Mouse (Mus musculus) A20 (cell line): ENCODE data around the gene Bet1l.
"Not testable (repeated sequence)": the region's sequence is repeated elsewhere in the genome, so short reads cannot be mapped to it uniquely, and the experiment has no call there.

Experiments
- DNase-seq: peaks from one replicate; pipeline ENCODE4 v3.0.0-alpha.2; 2011; ENCODE audit warnings: low read depth, low spot score

The Bet1l gene

GRCm38 (mm10) chr7:140857550-140858505 lies at the start of gene Bet1l:
TSS of gene Bet1l (minus strand) at chr7:140857577.
- DNase-seq, result no peak

DNA sequence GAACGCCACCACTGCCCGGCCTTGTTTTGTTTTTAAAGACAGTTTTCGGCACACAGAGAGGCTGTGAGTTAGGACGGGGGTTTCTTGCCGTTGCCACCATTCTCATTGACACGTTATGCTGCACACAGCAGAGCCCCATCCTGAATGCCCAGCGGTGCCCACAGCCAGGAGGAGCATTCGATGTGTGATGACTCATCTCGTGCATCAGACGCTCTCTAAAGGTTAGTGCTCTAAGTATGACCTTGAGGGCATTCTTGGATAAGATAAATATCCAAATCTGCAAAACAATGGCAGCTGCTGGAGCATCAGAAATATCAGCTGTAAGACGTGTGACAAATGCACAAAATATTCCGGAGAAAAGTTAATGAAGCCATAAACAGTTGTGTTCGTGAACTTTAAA lies 49.8 kb upstream of the Bet1l start:
- DNase-seq, result no peak

DNA sequence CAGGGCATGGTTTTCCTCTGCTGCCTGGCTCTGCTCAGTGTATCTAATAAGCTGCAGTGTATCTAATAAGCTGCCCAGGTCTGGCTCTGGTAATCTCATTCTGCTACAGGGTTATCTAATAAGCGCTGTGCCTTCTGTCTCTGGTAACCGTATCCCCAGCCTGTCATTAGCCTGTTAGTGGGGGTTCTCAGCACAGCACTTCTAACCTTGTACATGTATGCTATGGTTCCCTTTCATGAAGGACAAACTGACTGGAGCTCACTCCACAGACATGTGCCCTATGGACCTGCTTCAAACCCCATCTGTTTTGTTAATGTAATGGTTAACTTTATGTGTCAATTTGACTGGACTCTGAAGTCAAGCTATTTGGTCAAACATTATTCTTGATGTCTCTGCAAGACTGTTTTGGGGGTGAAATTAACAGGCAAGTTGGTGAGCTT lies 48.3 kb upstream of the Bet1l start:
- DNase-seq, result no peak

- peak; percentile 75 for DNase-seq
Observed at GRCm38 (mm10) chr7:140903212-140903611, 45.8 kb upstream of the Bet1l start.

DNA sequence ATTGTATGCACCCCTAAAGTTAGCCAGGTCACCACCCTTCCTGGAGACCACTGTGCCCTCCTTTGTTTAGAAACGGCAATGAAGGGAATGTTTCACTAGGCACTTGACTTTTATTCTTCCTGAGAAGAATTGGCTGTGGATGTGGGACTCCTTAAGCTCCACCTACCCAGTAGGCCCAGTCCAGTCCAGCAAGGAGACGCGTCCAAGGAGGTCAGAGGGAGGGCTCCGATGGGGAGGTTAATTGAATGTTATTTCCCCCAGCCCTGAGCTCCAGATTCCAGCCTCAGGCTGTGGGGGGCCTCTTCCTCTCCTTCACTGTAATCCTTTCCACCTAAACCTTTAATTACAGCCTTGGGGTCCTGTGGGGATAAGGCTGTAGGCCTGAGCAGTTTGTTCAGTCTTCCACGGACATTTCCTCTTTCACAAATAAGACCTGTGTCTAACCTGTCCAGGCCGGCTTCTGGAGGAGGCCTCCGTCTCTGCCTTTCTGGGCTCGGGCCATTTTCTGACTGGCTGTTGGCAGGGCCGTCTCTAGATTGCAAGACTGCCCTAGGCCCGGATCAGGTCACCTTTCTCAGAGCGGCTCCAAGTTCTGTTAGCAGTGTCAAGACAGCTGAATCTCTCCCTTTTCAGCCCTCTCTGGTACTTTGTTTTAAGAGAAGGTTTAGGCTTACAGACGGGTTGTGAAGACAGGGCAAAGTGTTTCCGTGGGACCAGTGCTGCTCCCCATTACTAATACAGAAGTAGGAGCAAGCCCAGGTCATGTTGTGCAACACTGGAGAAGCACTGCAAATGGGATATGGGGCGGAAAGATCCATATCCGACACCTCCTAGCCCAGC lies 44.9 kb upstream of the Bet1l start:
- DNase-seq, result no peak

DNA sequence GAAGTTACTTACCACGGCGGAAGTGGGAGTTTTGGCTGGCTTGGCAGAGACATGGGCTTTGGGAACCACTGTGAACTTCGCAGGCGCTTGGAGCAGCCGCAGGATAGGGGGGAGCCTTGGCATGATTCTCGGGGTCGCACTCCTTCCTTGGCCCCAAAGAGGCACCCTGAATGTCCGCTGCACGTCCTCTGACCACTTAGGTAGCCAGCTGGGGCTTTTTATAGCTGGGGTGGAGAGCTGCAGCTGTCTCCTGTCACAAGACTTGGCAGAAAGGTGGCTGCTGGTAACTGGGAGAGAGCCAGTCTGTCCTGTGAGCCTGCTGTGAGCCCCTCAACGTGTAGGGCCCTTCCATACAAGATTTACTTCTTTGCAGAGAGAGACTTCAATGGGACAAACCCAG lies 42.8 kb upstream of the Bet1l start, which contains the start of gene Cox8b:
TSS of gene Cox8b (minus strand) at position 227 of the 400 bp plus-strand sequence.
- DNase-seq, result no peak

GRCm38 (mm10) chr7:140899121-140899520 lies 41.7 kb upstream of the Bet1l start:
- DNase-seq, result no peak

DNA sequence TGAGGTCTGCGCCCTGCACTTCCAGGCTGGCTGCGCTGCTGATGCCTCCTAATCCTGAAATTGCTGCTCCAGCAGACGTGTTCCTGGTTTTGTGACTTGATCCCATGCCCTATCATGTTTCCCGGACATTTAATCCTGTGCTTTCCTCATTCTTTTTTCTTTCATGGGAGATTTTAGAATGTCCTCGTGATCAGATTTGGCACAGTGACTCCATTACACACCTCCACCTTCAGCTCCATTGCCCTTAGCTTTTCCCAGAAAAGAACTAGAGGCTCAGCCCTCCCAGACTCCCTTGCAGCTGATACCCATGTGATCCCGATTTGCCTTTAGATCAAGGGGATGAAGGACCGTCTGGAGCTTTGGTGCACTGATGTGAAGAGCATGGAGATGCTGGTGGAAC lies 40.5 kb upstream of the Bet1l start:
- no peak for DNase-seq

GRCm38 (mm10) chr7:140894611-140895010 lies 37.2 kb upstream of the Bet1l start:
- no peak for DNase-seq

GRCm38 (mm10) chr7:140894031-140894430 lies 36.7 kb upstream of the Bet1l start:
- no peak for DNase-seq

DNA sequence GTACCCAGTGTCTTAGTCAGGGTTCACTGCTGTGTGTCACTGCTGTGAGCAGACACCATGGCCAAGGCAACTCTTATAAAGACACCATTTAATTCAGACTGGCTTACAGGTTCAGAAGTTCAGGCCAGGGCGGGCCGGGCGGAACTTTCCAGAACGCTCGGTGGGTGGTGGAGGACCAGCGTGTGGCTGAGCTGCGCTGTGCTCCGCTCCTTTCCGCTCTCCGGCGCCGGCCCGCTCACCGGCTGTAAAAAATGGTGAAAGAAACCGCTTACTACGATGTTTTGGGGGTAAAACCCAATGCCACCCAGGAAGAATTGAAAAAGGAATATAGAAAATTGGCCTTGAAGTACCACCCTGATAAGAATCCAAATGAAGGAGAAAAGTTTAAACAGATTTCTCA lies 33.3 kb upstream of the Bet1l start:
- DNase-seq, result not testable (repeated sequence)

DNA sequence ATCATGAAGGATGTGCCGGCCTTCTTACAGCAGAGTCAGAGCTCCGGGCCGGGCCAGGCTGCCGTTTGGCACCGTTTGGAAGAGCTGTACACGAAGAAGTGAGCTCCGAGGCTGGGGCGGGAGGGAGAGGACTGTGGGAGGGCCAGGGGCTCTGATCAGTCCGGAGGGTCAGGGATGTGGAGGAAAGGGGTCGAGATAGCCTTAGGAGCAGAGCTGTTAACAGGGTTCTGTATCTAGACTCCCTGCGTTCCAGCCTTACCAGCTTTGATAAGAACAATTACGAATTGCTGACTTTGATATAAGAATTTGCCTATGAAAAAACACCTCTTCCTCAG lies 25.1 kb upstream of the Bet1l start:
- DNase-seq, result no peak

DNA sequence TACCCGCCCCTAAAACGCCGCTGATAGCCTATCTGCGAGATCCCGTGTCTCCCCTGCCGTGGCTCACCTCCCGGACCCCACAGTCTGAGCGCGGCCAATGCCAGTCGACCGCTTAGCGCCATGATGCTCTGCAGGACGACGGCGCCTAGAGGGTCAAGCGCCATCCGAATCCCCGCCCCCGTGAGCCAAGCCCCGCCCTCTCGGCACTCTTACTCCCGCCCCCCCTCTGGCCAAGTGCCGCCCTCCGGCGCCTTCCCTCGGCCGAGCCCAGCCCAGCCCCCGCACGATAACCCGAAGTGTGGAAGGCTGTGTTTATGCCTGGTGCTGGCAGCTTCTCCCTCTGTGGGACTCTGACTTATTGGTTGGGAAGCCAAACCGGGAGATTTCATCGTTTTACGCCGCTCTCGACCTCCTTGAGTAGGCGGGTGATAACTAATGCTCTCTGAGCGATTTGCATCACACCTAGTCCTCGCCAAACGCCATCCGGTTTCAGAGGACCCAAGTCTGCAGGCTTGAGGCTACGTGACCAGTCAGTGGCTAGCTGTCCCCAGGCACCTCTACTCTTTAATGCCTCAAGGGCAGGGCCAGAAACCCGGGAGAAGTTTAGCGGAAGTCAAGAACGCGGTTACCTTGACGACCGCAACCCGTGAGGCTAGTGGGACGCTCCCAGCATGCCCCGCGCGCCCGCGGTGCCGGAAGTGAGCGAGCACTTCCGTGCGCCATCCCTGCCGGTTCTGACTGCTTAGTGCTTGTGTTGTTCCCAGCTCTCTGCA lies 24.5 kb upstream of the Bet1l start, which contains the start of the genes Psmd13 and Sirt3:
TSS of gene Psmd13 (plus strand) at position 273 of the 773 bp plus-strand sequence.
TSS of gene Sirt3 (minus strand) at position 614 of the 773 bp plus-strand sequence.
- DNase-seq, result peak; percentile 95

DNA sequence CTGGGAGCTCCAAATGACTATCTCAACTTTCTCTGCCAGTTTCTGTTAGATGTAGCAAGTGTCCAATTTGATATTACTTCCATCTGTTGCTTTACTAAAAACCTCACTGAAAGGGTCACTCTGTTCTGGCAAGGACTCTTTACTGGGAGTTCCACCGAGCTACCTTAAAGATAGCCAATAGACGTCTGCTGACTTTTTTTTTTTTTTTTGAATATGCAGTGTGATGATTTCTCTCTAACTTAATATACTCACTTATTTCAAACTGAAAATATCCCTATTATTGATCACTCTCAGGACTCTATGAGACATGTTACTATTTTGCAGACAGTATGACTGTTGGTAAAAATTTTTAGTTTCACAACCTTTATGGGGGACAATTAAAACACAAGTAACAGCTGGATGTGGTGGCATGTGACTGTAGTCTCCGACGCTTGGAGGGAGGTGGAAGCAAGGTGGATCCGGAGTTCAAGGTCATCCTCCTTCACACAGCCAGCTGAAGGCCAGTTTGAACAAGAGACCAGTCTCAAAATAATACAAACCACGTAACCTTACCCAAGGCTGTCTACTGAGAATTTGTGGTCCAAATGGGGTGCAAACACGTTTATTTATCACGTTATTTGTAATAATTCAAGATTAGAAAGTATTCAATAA lies 23.6 kb upstream of the Bet1l start:
- DNase-seq, result peak; percentile 44

GRCm38 (mm10) chr7:140880419-140880818 lies 23.0 kb upstream of the Bet1l start:
- DNase-seq, result no peak

DNA sequence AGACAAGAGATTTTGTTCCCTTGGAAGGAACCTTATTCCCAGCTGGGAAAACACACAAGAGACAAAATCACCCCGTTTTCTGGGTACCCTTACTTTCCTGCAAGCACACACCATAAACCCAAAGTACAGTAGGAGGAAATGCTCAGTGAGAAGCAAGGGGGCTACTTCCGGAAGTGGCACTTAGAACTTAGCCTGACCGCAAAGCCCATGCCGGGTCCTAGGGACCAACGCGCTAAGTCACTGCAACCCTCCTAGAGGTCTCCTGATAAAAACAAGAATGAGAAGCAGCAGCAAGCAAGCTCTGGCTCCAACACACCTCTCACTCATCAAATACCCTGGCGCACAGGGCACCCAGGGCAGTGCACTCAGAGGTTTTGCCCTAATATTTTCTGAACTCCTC lies 22.0 kb upstream of the Bet1l start:
- no peak for DNase-seq

GRCm38 (mm10) chr7:140877364-140877763 lies 20.0 kb upstream of the Bet1l start:
- DNase-seq, result no peak

DNA sequence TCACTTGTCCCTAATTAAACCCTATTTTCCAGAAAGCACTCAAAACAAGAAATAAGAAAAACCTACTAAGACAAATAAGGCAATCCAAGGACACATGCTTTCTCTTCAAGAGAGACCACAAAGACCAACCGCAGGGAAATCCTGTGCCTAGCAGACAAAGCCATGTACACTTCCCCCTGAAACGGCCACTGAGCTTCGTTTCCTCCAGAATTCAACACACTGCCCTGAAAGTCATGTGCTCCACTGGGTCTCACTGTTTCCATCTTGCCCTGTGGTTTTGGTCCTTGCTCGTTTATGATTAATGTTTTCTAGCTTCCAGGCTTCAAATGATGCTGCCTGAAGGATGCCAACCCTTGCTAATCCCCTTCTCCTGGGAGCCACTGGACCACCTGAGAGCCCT lies 16.8 kb upstream of the Bet1l start:
- DNase-seq, result no peak

- DNase-seq, result no peak
Observed at GRCm38 (mm10) chr7:140864761-140865160, 7.4 kb upstream of the Bet1l start.

- DNase-seq, result no peak
Observed at GRCm38 (mm10) chr7:140860728-140861127, 3.4 kb upstream of the Bet1l start.

DNA sequence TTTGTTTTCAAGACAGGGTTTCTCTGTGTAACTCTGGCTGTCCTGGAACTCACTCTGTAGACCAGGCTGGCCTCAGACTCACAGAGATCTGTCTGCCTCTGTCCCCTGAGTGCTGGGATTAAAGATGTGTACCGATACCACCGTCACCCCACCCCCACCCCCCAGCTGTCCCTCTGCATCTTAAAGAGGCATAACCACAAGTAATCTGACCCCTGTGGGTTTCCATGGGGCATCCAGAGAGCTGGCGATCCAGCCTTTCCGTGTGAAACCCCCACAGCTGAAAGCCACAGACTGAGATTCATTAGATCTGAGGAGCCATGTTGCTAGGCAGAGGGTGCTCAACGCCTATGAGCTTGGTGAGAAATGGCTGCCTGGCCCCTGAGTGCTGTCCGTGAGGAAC lies 2.6 kb upstream of the Bet1l start:
- no peak for DNase-seq
